Mouse (Mus musculus) hindbrain, postnatal 0 days (tissue): ENCODE results near the gene Lgals1. TPM values are rescaled to one million over a fixed set of nuclear protein-coding genes. Genes with fewer than 3 reads are reported as not detected.
A peak's percentile ranks its signal among the peaks of the same experiment; 100 is the strongest.

Experiments used
- ATAC-seq: fragments of 200-750 bp; cut with Nextera tagmentation; 2 replicates; pipeline ENCODE4 v1.8.0; 2017; ENCODE audit warnings: mild to moderate bottlenecking, moderate TSS enrichment, moderate library complexity
- DNase-seq: peaks from one replicate; pipeline ENCODE4 v3.0.0-alpha.2; 2015; ENCODE audit warnings: low spot score
- H3K27ac ChIP-seq: fragments of 300-500 bp; sonication (generic); 2 replicates; pipeline ENCODE4 v1.5.1; 2014; ENCODE audit warnings: mild to moderate bottlenecking
- H3K27me3 ChIP-seq: fragments of 300-500 bp; sonication (generic); 2 replicates; pipeline ENCODE4 v1.6.1; 2014; ENCODE audit warnings: low read length, mixed read lengths; ENCODE audit not compliant: insufficient read depth
- H3K36me3 ChIP-seq: fragments of 300-500 bp; sonication (generic); 2 replicates; pipeline ENCODE4 v1.6.1; 2014; ENCODE audit warnings: low read length, mixed read lengths; ENCODE audit not compliant: insufficient read depth
- H3K4me1 ChIP-seq: fragments of 300-500 bp; sonication (generic); 2 replicates; pipeline ENCODE4 v1.6.1; 2014; ENCODE audit warnings: antibody characterized with exemption, low read length, mixed read lengths; ENCODE audit not compliant: insufficient read depth
- H3K4me2 ChIP-seq: fragments of 300-500 bp; sonication (generic); 2 replicates; pipeline ENCODE4 v1.6.1; 2014; ENCODE audit warnings: low read depth, mild to moderate bottlenecking, low read length, moderate library complexity, mixed read lengths
- H3K4me3 ChIP-seq: fragments of 300-500 bp; sonication (generic); 2 replicates; pipeline ENCODE4 v1.5.1; 2014; ENCODE audit warnings: low read length
- H3K9ac ChIP-seq: fragments of 300-500 bp; sonication (generic); replicated peaks from 2 replicates; pipeline ENCODE4 v1.6.1; 2014; ENCODE audit warnings: mild to moderate bottlenecking, low read length, moderate library complexity, mixed read lengths
- H3K9me3 ChIP-seq: fragments of 300-500 bp; sonication (generic); 2 replicates; pipeline ENCODE4 v1.6.1; 2016; ENCODE audit warnings: low read length, mixed read lengths
- CTCF ChIP-seq: IDR thresholded peaks from 2 replicates; pipeline ENCODE4 v1.5.1; 2016; ENCODE audit warnings: antibody characterized with exemption, control low read depth, low read depth
- WGBS: fragments of 180-500 bp; shearing (Covaris S2); extraction: QIAGEN DNeasy Blood & Tissue Kit; methylation state at CpG from one replicate; pipeline ENCODE4 v1.1.7; 2014; 5-methylcytosine and 5-hydroxymethylcytosine counted together
- microRNA-seq, 2 experiments: library from miRNA; unstranded; fragments of <30 nt; microRNA quantifications; one replicate each; pipeline ENCODE4; 2016
- polyA plus RNA-seq: library from polyadenylated mRNA; unstranded; fragments of >200 nt; fragmentation: Nextera tagmentation; extraction: Ambion mirVana; gene quantifications from 2 replicates; pipeline ENCODE4 v1.2.1, GENCODE M21; 2015
- total RNA-seq: library from RNA; depleted of rRNA; stranded (reverse); fragments of >200 nt; gene quantifications from 2 replicates; pipeline ENCODE4 v1.2.3, GENCODE M21; 2014; rRNA removed

Lgals1 gene
- total and polyA plus RNA-seq, 2 experiments from 2014 or later = 67.6 to 144 TPM

GRCm38 (mm10) chr15:78960088-78960487, 33.6 kb downstream of the Lgals1 start:
- no peak for TF ChIP-seq CTCF
- Histone ChIP-seq H3K36me3 (peaks cover 23% of the 10 kb centered on the region), H3K4me1 (no peaks in the 10 kb centered on the region), H3K4me3 (no peak overlapping the region), H3K27ac (no peak overlapping the region), H3K9ac (no peak overlapping the region), H3K27me3 (no peaks in the 10 kb centered on the region), H3K9me3 (no peaks in the 10 kb centered on the region), H3K4me2 (no peak overlapping the region)
- DNase-seq = no peak
- WGBS = 80% methylated on average over 4 of the region's 4 CpGs
- no peak for ATAC-seq

GRCm38 (mm10) chr15:78962885-78963284, 36.4 kb downstream of the Lgals1 start:
- no peaks in the 10 kb centered on the region for H3K27me3 ChIP-seq
- WGBS = 34% methylated on average over 2 of the region's 2 CpGs
- peak; percentile 88 for ATAC-seq
- H3K27ac ChIP-seq = peak overlapping the region; percentile 41; the same call in 1 of the 2 replicates
- peak; percentile 94 for TF ChIP-seq CTCF
- H3K9me3 ChIP-seq = no peaks in the 10 kb centered on the region
- H3K4me1 ChIP-seq = no peaks in the 10 kb centered on the region
- peak; percentile 90 for DNase-seq
- H3K4me2 ChIP-seq = no peak overlapping the region
- peaks cover 18% of the 10 kb centered on the region for H3K36me3 ChIP-seq
- H3K4me3 ChIP-seq = no peak overlapping the region
- no peak overlapping the region for H3K9ac ChIP-seq

- Histone ChIP-seq H3K9me3 (no peaks in the 10 kb centered on the region), H3K9ac (no peak overlapping the region), H3K36me3 (no peaks in the 10 kb centered on the region; the same call in 1 of the 2 replicates), H3K4me2 (no peak overlapping the region), H3K27ac (no peak overlapping the region), H3K27me3 (no peaks in the 10 kb centered on the region), H3K4me1 (no peaks in the 10 kb centered on the region), H3K4me3 (no peak overlapping the region)
- ATAC-seq = no peak
- 74% methylated on average over 6 of the region's 6 CpGs for WGBS
- DNase-seq = no peak
- no peak for TF ChIP-seq CTCF
Observed at GRCm38 (mm10) chr15:78971626-78972025, 45.1 kb downstream of the Lgals1 start.

GRCm38 (mm10) chr15:78973950-78974349, 47.4 kb downstream of the Lgals1 start:
- Histone ChIP-seq H3K4me1 (no peaks in the 10 kb centered on the region), H3K27me3 (no peaks in the 10 kb centered on the region), H3K36me3 (no peaks in the 10 kb centered on the region), H3K27ac (no peak overlapping the region), H3K9me3 (no peaks in the 10 kb centered on the region), H3K4me2 (no peak overlapping the region), H3K4me3 (no peak overlapping the region), H3K9ac (no peak overlapping the region)
- TF ChIP-seq CTCF = peak; percentile 57
- ATAC-seq (peak; percentile 52; the same call in 1 of the 2 replicates), DNase-seq (no peak)
- WGBS = 70% methylated on average over 7 of the region's 7 CpGs

- no peak for ATAC-seq
- no peak overlapping the region for H3K27ac ChIP-seq
- no peak overlapping the region for H3K4me2 ChIP-seq
- 91% methylated on average over 8 of the region's 8 CpGs for whole genome bisulfite sequencing
- no peaks in the 10 kb centered on the region for H3K27me3 ChIP-seq
- H3K4me1 ChIP-seq = no peaks in the 10 kb centered on the region
- no peaks in the 10 kb centered on the region for H3K36me3 ChIP-seq
- no peak overlapping the region for H3K9ac ChIP-seq
- DNase-seq = no peak
- TF ChIP-seq CTCF = no peak
- H3K9me3 ChIP-seq = no peaks in the 10 kb centered on the region
- H3K4me3 ChIP-seq = no peak overlapping the region
Observed at GRCm38 (mm10) chr15:78977676-78978159, 51.2 kb downstream of the Lgals1 start.

GRCm38 (mm10) chr15:78978875-78979274, 52.4 kb downstream of the Lgals1 start:
- Histone ChIP-seq H3K9ac (peak overlapping the region; percentile 21; the same call in 1 of the 2 replicates), H3K4me1 (no peaks in the 10 kb centered on the region; the same call in 1 of the 2 replicates), H3K4me3 (no peak overlapping the region), H3K36me3 (no peaks in the 10 kb centered on the region), H3K4me2 (no peak overlapping the region), H3K9me3 (no peaks in the 10 kb centered on the region), H3K27me3 (no peaks in the 10 kb centered on the region), H3K27ac (no peak overlapping the region)
- WGBS = 36% methylated on average over 4 of the region's 4 CpGs
- no peak for TF ChIP-seq CTCF
- ATAC-seq (no peak), DNase-seq (peak; percentile 28)

Small RNAs within 50 kb of the gene (microRNA-seq; reads per million reads assigned to microRNA genes)
- 0.36 to 1.2 reads per million in 2 experiments for gene Mir6955

Other genes with a start within 250 kb of the Lgals1 start
- 40.9 and 43.1 TPM in 2 replicates for gene Elfn2, start 208.0 kb upstream of the Lgals1 start, total RNA-seq
- gene Elfn2, start 208.0 kb upstream of the Lgals1 start, polyA plus RNA-seq = 8.4 and 9.1 TPM in 2 replicates
- 12.7 and 15.2 TPM in 2 replicates for gene Mfng, start 153.2 kb upstream of the Lgals1 start, total RNA-seq
- gene Mfng, start 153.2 kb upstream of the Lgals1 start, polyA plus RNA-seq = 16.6 and 17.9 TPM in 2 replicates
- gene Card10, start 123.7 kb upstream of the Lgals1 start, total RNA-seq = 0.94 and 1.4 TPM in 2 replicates
- gene Card10, start 123.7 kb upstream of the Lgals1 start, polyA plus RNA-seq = 2.3 and 2.6 TPM in 2 replicates
- gene Cdc42ep1, start 84.1 kb upstream of the Lgals1 start, total RNA-seq = 20.6 and 22.5 TPM in 2 replicates
- 18.1 TPM in 2 replicates for gene Cdc42ep1, start 84.1 kb upstream of the Lgals1 start, polyA plus RNA-seq
- gene Lgals2, start 71.2 kb upstream of the Lgals1 start, total RNA-seq = not detected in 2 replicates
- gene Lgals2, start 71.2 kb upstream of the Lgals1 start, polyA plus RNA-seq = not detected in 2 replicates
- 40.0 and 47.1 TPM in 2 replicates for gene Gga1, start 49.5 kb upstream of the Lgals1 start, total RNA-seq
- gene Gga1, start 49.5 kb upstream of the Lgals1 start, polyA plus RNA-seq = 40.1 and 41.2 TPM in 2 replicates
- gene Gm49510, start 27.1 kb upstream of the Lgals1 start, total RNA-seq = 0.72 TPM in 1 of 2 replicates, not detected in the other
- gene Gm49510, start 27.1 kb upstream of the Lgals1 start, polyA plus RNA-seq = not detected in 2 replicates
- gene Sh3bp1, start 27.0 kb upstream of the Lgals1 start, total RNA-seq = 2.4 and 6.2 TPM in 2 replicates
- gene Sh3bp1, start 27.0 kb upstream of the Lgals1 start, polyA plus RNA-seq = 4.4 and 5.5 TPM in 2 replicates
- 300 and 339 TPM in 2 replicates for gene Pdxp, start 12.8 kb upstream of the Lgals1 start, total RNA-seq
- 124 and 141 TPM in 2 replicates for gene Pdxp, start 12.8 kb upstream of the Lgals1 start, polyA plus RNA-seq
- 4.7 and 8.8 TPM in 2 replicates for gene Nol12, start 8.2 kb downstream of the Lgals1 start, total RNA-seq
- 54.8 and 56.4 TPM in 2 replicates for gene Nol12, start 8.2 kb downstream of the Lgals1 start, polyA plus RNA-seq
- 42.0 and 57.6 TPM in 2 replicates for gene Triobp, start 21.0 kb downstream of the Lgals1 start, total RNA-seq
- 19.0 and 20.7 TPM in 2 replicates for gene Triobp, start 21.0 kb downstream of the Lgals1 start, polyA plus RNA-seq
- gene H1f0, start 101.7 kb downstream of the Lgals1 start, total RNA-seq = 211 and 233 TPM in 2 replicates
- 259 and 272 TPM in 2 replicates for gene H1f0, start 101.7 kb downstream of the Lgals1 start, polyA plus RNA-seq
- 0.47 and 1.2 TPM in 2 replicates for gene Galr3, start 115.2 kb downstream of the Lgals1 start, total RNA-seq
- 0.20 and 0.25 TPM in 2 replicates for gene Galr3, start 115.2 kb downstream of the Lgals1 start, polyA plus RNA-seq
- gene Ankrd54, start 136.2 kb downstream of the Lgals1 start, total RNA-seq = 60.4 and 62.5 TPM in 2 replicates
- gene Ankrd54, start 136.2 kb downstream of the Lgals1 start, polyA plus RNA-seq = 36.7 and 42.4 TPM in 2 replicates
- gene Eif3l, start 148.5 kb downstream of the Lgals1 start, total RNA-seq = 221 and 229 TPM in 2 replicates
- 163 and 164 TPM in 2 replicates for gene Eif3l, start 148.5 kb downstream of the Lgals1 start, polyA plus RNA-seq
- 28.1 and 36.4 TPM in 2 replicates for gene Micall1, start 182.2 kb downstream of the Lgals1 start, total RNA-seq
- 8.0 and 9.5 TPM in 2 replicates for gene Micall1, start 182.2 kb downstream of the Lgals1 start, polyA plus RNA-seq
- 49.9 and 50.1 TPM in 2 replicates for gene Polr2f, start 214.3 kb downstream of the Lgals1 start, total RNA-seq
- gene Polr2f, start 214.3 kb downstream of the Lgals1 start, polyA plus RNA-seq = 326 and 334 TPM in 2 replicates
- 6.0 and 10.1 TPM in 2 replicates for gene 1700088E04Rik, start 214.5 kb downstream of the Lgals1 start, total RNA-seq
- 18.0 and 21.4 TPM in 2 replicates for gene 1700088E04Rik, start 214.5 kb downstream of the Lgals1 start, polyA plus RNA-seq
- 36.2 and 40.3 TPM in 2 replicates for gene Sox10, start 238.5 kb downstream of the Lgals1 start, total RNA-seq
- gene Sox10, start 238.5 kb downstream of the Lgals1 start, polyA plus RNA-seq = 14.2 and 15.2 TPM in 2 replicates